Mouse (Mus musculus): ENCODE data around the gene Ifitm1. TPM values are rescaled to one million over a fixed set of nuclear protein-coding genes. Genes with fewer than 3 reads are reported as not detected.

Ifitm1 gene
- polyA plus RNA-seq, 1 experiment from 2014 or later: 3.0 TPM

GRCm38 (mm10) chr7:140981704-140982103 is 14.7 kb downstream of the Ifitm1 start:
- H3K9me3 ChIP-seq (replicated peaks): peaks cover 4% of the 10 kb centered on the region; the same call in 1 of the 2 replicates
- no peaks in the 10 kb centered on the region for H3K4me1 ChIP-seq (replicated peaks)
- 79% methylated on average over 8 of the region's 8 CpGs for WGBS
- no peak overlapping the region for H3K27ac ChIP-seq (ENCODE audit: poor library complexity, severe bottlenecking)
- no peak for ATAC-seq (ENCODE audit: insufficient number of reproducible peaks, low FRiP score)
- no peak overlapping the region for H3K9ac ChIP-seq
- H3K4me3 ChIP-seq: no peak overlapping the region
- H3K4me2 ChIP-seq: no peak overlapping the region
- H3K36me3 ChIP-seq: no peaks in the 10 kb centered on the region
- H3K27me3 ChIP-seq (replicated peaks): 0 out of 2 replicates have a peak, but pooled peaks cover under 1% of the 10 kb centered on the region

- H3K27ac ChIP-seq (ENCODE audit: poor library complexity, severe bottlenecking): no peak overlapping the region
- no peak for ATAC-seq (ENCODE audit: insufficient number of reproducible peaks, low FRiP score)
- no peak overlapping the region for H3K4me3 ChIP-seq
- no peak overlapping the region for H3K9ac ChIP-seq
- H3K36me3 ChIP-seq: no peaks in the 10 kb centered on the region
- H3K4me2 ChIP-seq: no peak overlapping the region
- no peaks in the 10 kb centered on the region for H3K4me1 ChIP-seq (replicated peaks)
- peaks cover 4% of the 10 kb centered on the region; the same call in 1 of the 2 replicates for H3K9me3 ChIP-seq (replicated peaks)
- no peaks in the 10 kb centered on the region for H3K27me3 ChIP-seq (replicated peaks)
- 66% methylated on average over 7 of the region's 7 CpGs for WGBS
Measured at GRCm38 (mm10) chr7:140982971-140983370, 15.9 kb downstream of the Ifitm1 start.

GRCm38 (mm10) chr7:140987182-140988138 is 20.4 kb downstream of the Ifitm1 start:
- Histone ChIP-seq H3K4me2 (no peak overlapping the region), H3K4me3 (no peak overlapping the region), H3K4me1 (replicated peaks) (no peaks in the 10 kb centered on the region), H3K36me3 (no peaks in the 10 kb centered on the region), H3K27ac (ENCODE audit: poor library complexity, severe bottlenecking) (no peak overlapping the region), H3K9ac (no peak overlapping the region), H3K9me3 (replicated peaks) (peaks cover 4% of the 10 kb centered on the region; the same call in 1 of the 2 replicates), H3K27me3 (replicated peaks) (no peaks in the 10 kb centered on the region)
- no peak for ATAC-seq (ENCODE audit: insufficient number of reproducible peaks, low FRiP score)
- WGBS: 76% methylated on average over 17 of the region's 17 CpGs

- H3K9me3 ChIP-seq (replicated peaks): peaks cover 4% of the 10 kb centered on the region; the same call in 1 of the 2 replicates
- no peak for ATAC-seq (ENCODE audit: insufficient number of reproducible peaks, low FRiP score)
- no peak overlapping the region for H3K4me2 ChIP-seq
- H3K4me3 ChIP-seq: no peak overlapping the region
- H3K27me3 ChIP-seq (replicated peaks): no peaks in the 10 kb centered on the region
- 71% methylated on average over 4 of the region's 4 CpGs for WGBS
- no peaks in the 10 kb centered on the region for H3K36me3 ChIP-seq
- H3K4me1 ChIP-seq (replicated peaks): no peaks in the 10 kb centered on the region
- H3K27ac ChIP-seq (ENCODE audit: poor library complexity, severe bottlenecking): no peak overlapping the region
- no peak overlapping the region for H3K9ac ChIP-seq
Measured at GRCm38 (mm10) chr7:140989022-140989421, 22.0 kb downstream of the Ifitm1 start.

- Histone ChIP-seq H3K9ac (no peak overlapping the region), H3K27ac (ENCODE audit: poor library complexity, severe bottlenecking) (no peak overlapping the region), H3K36me3 (no peaks in the 10 kb centered on the region), H3K4me1 (replicated peaks) (no peaks in the 10 kb centered on the region), H3K4me2 (no peak overlapping the region), H3K9me3 (replicated peaks) (peaks cover 4% of the 10 kb centered on the region; the same call in 1 of the 2 replicates), H3K4me3 (no peak overlapping the region), H3K27me3 (replicated peaks) (no peaks in the 10 kb centered on the region)
- 53% methylated on average over 6 of the region's 6 CpGs for WGBS
- no peak for ATAC-seq (ENCODE audit: insufficient number of reproducible peaks, low FRiP score)
Measured at GRCm38 (mm10) chr7:140990185-140990584, 23.2 kb downstream of the Ifitm1 start.

GRCm38 (mm10) chr7:140990622-140991021 is 23.6 kb downstream of the Ifitm1 start:
- Histone ChIP-seq H3K27me3 (replicated peaks) (no peaks in the 10 kb centered on the region), H3K4me1 (replicated peaks) (no peaks in the 10 kb centered on the region), H3K4me2 (no peak overlapping the region), H3K27ac (ENCODE audit: poor library complexity, severe bottlenecking) (no peak overlapping the region), H3K36me3 (no peaks in the 10 kb centered on the region), H3K4me3 (no peak overlapping the region), H3K9me3 (replicated peaks) (peaks cover 3% of the 10 kb centered on the region; the same call in 1 of the 2 replicates), H3K9ac (no peak overlapping the region)
- ATAC-seq (ENCODE audit: insufficient number of reproducible peaks, low FRiP score): no peak
- 58% methylated on average over 5 of the region's 5 CpGs for WGBS

GRCm38 (mm10) chr7:140991117-140991689 is 24.2 kb downstream of the Ifitm1 start:
- H3K4me3 ChIP-seq: no peak overlapping the region
- no peak overlapping the region for H3K27ac ChIP-seq (ENCODE audit: poor library complexity, severe bottlenecking)
- H3K4me1 ChIP-seq (replicated peaks): no peaks in the 10 kb centered on the region
- H3K9ac ChIP-seq: no peak overlapping the region
- WGBS: 76% methylated on average over 14 of the region's 14 CpGs
- no peak overlapping the region for H3K4me2 ChIP-seq
- ATAC-seq (ENCODE audit: insufficient number of reproducible peaks, low FRiP score): no peak
- H3K9me3 ChIP-seq (replicated peaks): no peaks in the 10 kb centered on the region
- H3K36me3 ChIP-seq: no peaks in the 10 kb centered on the region
- no peaks in the 10 kb centered on the region for H3K27me3 ChIP-seq (replicated peaks)

GRCm38 (mm10) chr7:140997817-140998216 is 30.8 kb downstream of the Ifitm1 start:
- Histone ChIP-seq H3K4me1 (replicated peaks) (no peaks in the 10 kb centered on the region), H3K4me3 (no peak overlapping the region), H3K9ac (no peak overlapping the region), H3K36me3 (no peaks in the 10 kb centered on the region), H3K27me3 (replicated peaks) (peaks cover 10% of the 10 kb centered on the region; the same call in 1 of the 2 replicates), H3K27ac (ENCODE audit: poor library complexity, severe bottlenecking) (no peak overlapping the region), H3K9me3 (replicated peaks) (no peaks in the 10 kb centered on the region), H3K4me2 (no peak overlapping the region)
- 40% methylated on average over 1 of the region's 1 CpGs for WGBS
- ATAC-seq (ENCODE audit: insufficient number of reproducible peaks, low FRiP score): no peak

- 80% methylated on average over 11 of the region's 11 CpGs for WGBS
- H3K4me1 ChIP-seq (replicated peaks): no peaks in the 10 kb centered on the region
- no peak overlapping the region for H3K4me3 ChIP-seq
- H3K27me3 ChIP-seq (replicated peaks): peaks cover 10% of the 10 kb centered on the region; the same call in 1 of the 2 replicates
- no peak for ATAC-seq (ENCODE audit: insufficient number of reproducible peaks, low FRiP score)
- H3K9me3 ChIP-seq (replicated peaks): no peaks in the 10 kb centered on the region
- no peak overlapping the region for H3K27ac ChIP-seq (ENCODE audit: poor library complexity, severe bottlenecking)
- no peaks in the 10 kb centered on the region for H3K36me3 ChIP-seq
- no peak overlapping the region for H3K9ac ChIP-seq
- H3K4me2 ChIP-seq: no peak overlapping the region
Measured at GRCm38 (mm10) chr7:140998853-140999700, 32.1 kb downstream of the Ifitm1 start.

- Histone ChIP-seq H3K36me3 (no peaks in the 10 kb centered on the region), H3K9me3 (replicated peaks) (no peaks in the 10 kb centered on the region), H3K27me3 (replicated peaks) (peaks cover 10% of the 10 kb centered on the region; the same call in 1 of the 2 replicates), H3K4me3 (no peak overlapping the region), H3K4me1 (replicated peaks) (no peaks in the 10 kb centered on the region), H3K4me2 (no peak overlapping the region), H3K9ac (no peak overlapping the region), H3K27ac (ENCODE audit: poor library complexity, severe bottlenecking) (no peak overlapping the region)
- ATAC-seq (ENCODE audit: insufficient number of reproducible peaks, low FRiP score): no peak
- WGBS: 73% methylated on average over 15 of the region's 15 CpGs
Measured at GRCm38 (mm10) chr7:141000881-141001708, 34.1 kb downstream of the Ifitm1 start.
